Mouse (Mus musculus): ENCODE results near the gene Rcl1.

Gene Rcl1

GRCm38 (mm10) chr19:29113746-29114649 lies 12.8 kb downstream of the Rcl1 start:
- DNase-seq: no peak

GRCm38 (mm10) chr19:29116796-29117195 lies 15.6 kb downstream of the Rcl1 start:
- DNase-seq: no peak

- DNase-seq: no peak
These were observed 17.0 kb downstream of the Rcl1 start for GRCm38 (mm10) chr19:29118196-29118595.

GRCm38 (mm10) chr19:29120311-29120710 lies 19.1 kb downstream of the Rcl1 start:
- DNase-seq: no peak

- DNase-seq: no peak
These were observed 20.2 kb downstream of the Rcl1 start for GRCm38 (mm10) chr19:29121394-29121793.

- DNase-seq: no peak
These were observed 23.9 kb downstream of the Rcl1 start for GRCm38 (mm10) chr19:29124886-29125585.

- no peak for DNase-seq
These were observed 25.3 kb downstream of the Rcl1 start for GRCm38 (mm10) chr19:29126347-29127015.

- DNase-seq: no peak
These were observed 26.2 kb downstream of the Rcl1 start for GRCm38 (mm10) chr19:29127331-29127730.

GRCm38 (mm10) chr19:29128217-29128616 lies 27.0 kb downstream of the Rcl1 start:
- DNase-seq: no peak

GRCm38 (mm10) chr19:29129551-29129950 lies 28.4 kb downstream of the Rcl1 start:
- DNase-seq: no peak

- no peak for DNase-seq
These were observed 30.0 kb downstream of the Rcl1 start for GRCm38 (mm10) chr19:29131171-29131570.

GRCm38 (mm10) chr19:29134293-29134692 lies 33.1 kb downstream of the Rcl1 start:
- DNase-seq: no peak

- no peak for DNase-seq
These were observed 34.1 kb downstream of the Rcl1 start for GRCm38 (mm10) chr19:29135172-29135736.

- DNase-seq: no peak
These were observed 37.5 kb downstream of the Rcl1 start for GRCm38 (mm10) chr19:29138546-29139270.

- no peak for DNase-seq
These were observed 38.7 kb downstream of the Rcl1 start for GRCm38 (mm10) chr19:29139699-29140456.

GRCm38 (mm10) chr19:29140933-29141332 lies 39.8 kb downstream of the Rcl1 start:
- DNase-seq: no peak

GRCm38 (mm10) chr19:29142307-29142706 lies 41.1 kb downstream of the Rcl1 start:
- DNase-seq: peak; percentile 16

GRCm38 (mm10) chr19:29145421-29145820 lies 44.2 kb downstream of the Rcl1 start:
- no peak for DNase-seq

- no peak for DNase-seq
These were observed 45.6 kb downstream of the Rcl1 start for GRCm38 (mm10) chr19:29146820-29147219.

- no peak for DNase-seq
These were observed 48.4 kb downstream of the Rcl1 start for GRCm38 (mm10) chr19:29149583-29149982.

- no peak for DNase-seq
These were observed 48.9 kb downstream of the Rcl1 start for GRCm38 (mm10) chr19:29150038-29150437.

GRCm38 (mm10) chr19:29151443-29151842 lies 50.3 kb downstream of the Rcl1 start:
- no peak for DNase-seq

Data from layer of hippocampus, adult 9-11 months (tissue).